Mouse (Mus musculus): Measurements from ENCODE around the gene Tsx.
A peak's percentile ranks its signal among the peaks of the same experiment; 100 is the strongest.

GRCm38 (mm10) chrX:103374250-103374649, 40.0 kb upstream of the Tsx start:
- TF ChIP-seq CTCF (conservative IDR thresholded peaks at IDR 0.05 in 1 of 2, IDR thresholded peaks at IDR 0.05 in 1 of 2; ENCODE audit: low read depth in 2 of 2, low read length in 2 of 2) (peak in 1 of 2 experiments; percentile 62; a peak in 2 of 4 replicates), BHLHE40 (IDR thresholded peaks at IDR 0.05; ENCODE audit: low read depth, low read length) (peak; percentile 55), EP300 (IDR thresholded peaks at IDR 0.05; ENCODE audit: low read length) (no peak)
